Mouse (Mus musculus): ENCODE measurements at regions not wholly inside any gene's neighbourhood (a gene's known extent, or its start where the extent isn't known, plus 50 kb on each side); places are given as distances from the start of the nearest gene placed in this dataset.

- TF ChIP-seq CTCF (conservative IDR thresholded peaks at IDR 0.05; ENCODE audit: low read length) (no peak), POU5F1 (IDR thresholded peaks at IDR 0.05; ENCODE audit: borderline replicate concordance, low read length) (no peak), NANOG (IDR thresholded peaks at IDR 0.05; ENCODE audit: borderline replicate concordance, low read length) (no peak)
Observed at GRCm38 (mm10) chr11:19610559-19610958, 313.6 kb upstream of the Spred2 start.

Data from E14TG2a.4 (cell line).